24 mouse cellular contexts compared by ENCODE assay signal in genomic region chr7:101373082-101373481, GRCm38 (mm10). TPM values are rescaled to one million over a fixed set of nuclear protein-coding genes. Genes with fewer than 3 reads are reported as not detected.
DNase-seq lines count a peak whose midpoint lies in the region; ATAC-seq lines count a peak whose summit lies in the region.
"Had no signal": no experiment of that assay in that cellular context is flagged by ENCODE, and none has a peak within 500 bp of the region (broad histone marks: within the 10 kb centered on the region; RNA-seq: fewer than 3 reads in every experiment).

No protein-coding gene starts in this region.

- no peak overlapping the region for H3K4me2 ChIP-seq in hindbrain, embryonic 12.5 days (replicated peaks)
- no peak overlapping the region for H3K4me2 ChIP-seq in midbrain, embryonic 13.5 days (replicated peaks)
- H3K4me2 ChIP-seq in midbrain, embryonic 16.5 days (ENCODE audit: low read length), result no peak overlapping the region
- H3K4me2 ChIP-seq: heart, embryonic 12.5 days had no signal

- DNase-seq in hindbrain, embryonic 10.5 days (ENCODE audit: low spot score), result no peak
- DNase-seq in midbrain, embryonic 10.5 days (ENCODE audit: low spot score), result no peak
- no peak for DNase-seq in embryonic facial prominence, embryonic 10.5 days (ENCODE audit: low spot score)
- DNase-seq in layer of hippocampus, adult 11-12 months (ENCODE audit: low spot score), result no peak
- no peak for DNase-seq in layer of hippocampus, postnatal 10 days (ENCODE audit: low spot score in 2 of 2)
- DNase-seq: adrenal gland, postnatal 25 days; cerebellum, postnatal 10 days; embryo, embryonic 11 days; gastrocnemius, adult 2 months; heart, postnatal 14 days; kidney, adult 9 months; kidney, postnatal 36 days; layer of hippocampus, adult 9-11 months; liver, postnatal 0 days; lung, postnatal 10 days had no signal

- H3K4me1 ChIP-seq in hindbrain, embryonic 10.5 days (replicated peaks), result peaks cover 12% of the 10 kb centered on the region
- H3K4me1 ChIP-seq in hindbrain, embryonic 12.5 days, result peaks cover 5% of the 10 kb centered on the region
- peaks cover 11% of the 10 kb centered on the region for H3K4me1 ChIP-seq in midbrain, embryonic 13.5 days (replicated peaks)
- H3K4me1 ChIP-seq in midbrain, embryonic 10.5 days, result peaks cover 5% of the 10 kb centered on the region
- peaks cover 16% of the 10 kb centered on the region for H3K4me1 ChIP-seq in embryonic facial prominence, embryonic 10.5 days
- peaks cover 2% of the 10 kb centered on the region; the same call in 1 of the 2 replicates for H3K4me1 ChIP-seq in midbrain, embryonic 16.5 days (ENCODE audit: control insufficient read depth, insufficient read depth, low read length)

- WGBS in hindbrain, embryonic 10.5 days, result 86% methylated on average over 26 of the region's 26 CpGs
- 81% methylated on average over 26 of the region's 26 CpGs for WGBS in hindbrain, embryonic 12.5 days
- 89% methylated on average over 26 of the region's 26 CpGs for WGBS in midbrain, embryonic 13.5 days
- WGBS in midbrain, embryonic 10.5 days, result 84% methylated on average over 26 of the region's 26 CpGs
- WGBS in embryonic facial prominence, embryonic 10.5 days, result 87% methylated on average over 26 of the region's 26 CpGs
- WGBS in midbrain, embryonic 16.5 days, result 84% methylated on average over 23 of the region's 26 CpGs

- no peaks in the 10 kb centered on the region for H3K36me3 ChIP-seq in hindbrain, embryonic 10.5 days
- H3K36me3 ChIP-seq in hindbrain, embryonic 12.5 days, result no peaks in the 10 kb centered on the region
- no peaks in the 10 kb centered on the region for H3K36me3 ChIP-seq in midbrain, embryonic 13.5 days
- H3K36me3 ChIP-seq in midbrain, embryonic 10.5 days, result no peaks in the 10 kb centered on the region
- no peaks in the 10 kb centered on the region for H3K36me3 ChIP-seq in embryonic facial prominence, embryonic 10.5 days (replicated peaks)
- H3K36me3 ChIP-seq in midbrain, embryonic 16.5 days (ENCODE audit: control insufficient read depth, insufficient read depth, low read length), result no peaks in the 10 kb centered on the region
- H3K36me3 ChIP-seq: forebrain, embryonic 10.5 days; heart, embryonic 12.5 days had no signal

- H3K27me3 ChIP-seq in hindbrain, embryonic 10.5 days (ENCODE audit: insufficient read depth, poor library complexity, severe bottlenecking), result peaks cover 5% of the 10 kb centered on the region; the same call in 1 of the 2 replicates
- no peaks in the 10 kb centered on the region for H3K27me3 ChIP-seq in hindbrain, embryonic 12.5 days
- H3K27me3 ChIP-seq in midbrain, embryonic 13.5 days, result no peaks in the 10 kb centered on the region
- no peaks in the 10 kb centered on the region for H3K27me3 ChIP-seq in midbrain, embryonic 10.5 days (ENCODE audit: low read depth, poor library complexity, severe bottlenecking)
- H3K27me3 ChIP-seq in embryonic facial prominence, embryonic 10.5 days (replicated peaks; ENCODE audit: low read depth, poor library complexity, severe bottlenecking), result no peaks in the 10 kb centered on the region
- no peaks in the 10 kb centered on the region for H3K27me3 ChIP-seq in midbrain, embryonic 16.5 days (ENCODE audit: control insufficient read depth, insufficient read depth, low read depth, low read length)

- H3K27ac ChIP-seq in hindbrain, embryonic 10.5 days, result 0 out of 2 replicates have a peak overlapping the region, but pooled peaks have one; percentile 29
- H3K27ac ChIP-seq in hindbrain, embryonic 12.5 days, result no peak overlapping the region
- no peak overlapping the region for H3K27ac ChIP-seq in midbrain, embryonic 13.5 days
- H3K27ac ChIP-seq in midbrain, embryonic 10.5 days (replicated peaks), result no peak overlapping the region
- 0 out of 2 replicates have a peak overlapping the region, but pooled peaks have one; percentile 5 for H3K27ac ChIP-seq in embryonic facial prominence, embryonic 10.5 days (replicated peaks)
- H3K27ac ChIP-seq in midbrain, embryonic 16.5 days (ENCODE audit: low read length), result no peak overlapping the region
- H3K27ac ChIP-seq: gastrocnemius, adult 2 months; stomach, postnatal 0 days had no signal

- H3K4me3 ChIP-seq in hindbrain, embryonic 10.5 days, result no peak overlapping the region
- H3K4me3 ChIP-seq in hindbrain, embryonic 12.5 days, result no peak overlapping the region
- no peak overlapping the region for H3K4me3 ChIP-seq in midbrain, embryonic 13.5 days (replicated peaks)
- no peak overlapping the region for H3K4me3 ChIP-seq in midbrain, embryonic 10.5 days
- H3K4me3 ChIP-seq in embryonic facial prominence, embryonic 10.5 days, result no peak overlapping the region
- H3K4me3 ChIP-seq in midbrain, embryonic 16.5 days (ENCODE audit: low read depth, low read length), result no peak overlapping the region
- H3K4me3 ChIP-seq: forebrain, embryonic 10.5 days; gastrocnemius, adult 2 months; heart, embryonic 12.5 days had no signal

- H3K9ac ChIP-seq in hindbrain, embryonic 12.5 days, result no peak overlapping the region
- no peak overlapping the region for H3K9ac ChIP-seq in midbrain, embryonic 13.5 days (replicated peaks)
- no peak overlapping the region for H3K9ac ChIP-seq in midbrain, embryonic 16.5 days (ENCODE audit: low read depth, low read length)
- H3K9ac ChIP-seq: heart, embryonic 12.5 days; liver, postnatal 0 days had no signal

- H3K9me3 ChIP-seq in hindbrain, embryonic 10.5 days, result no peaks in the 10 kb centered on the region
- no peaks in the 10 kb centered on the region for H3K9me3 ChIP-seq in hindbrain, embryonic 12.5 days (replicated peaks)
- no peaks in the 10 kb centered on the region for H3K9me3 ChIP-seq in midbrain, embryonic 13.5 days
- H3K9me3 ChIP-seq in midbrain, embryonic 10.5 days (replicated peaks), result no peaks in the 10 kb centered on the region
- H3K9me3 ChIP-seq in embryonic facial prominence, embryonic 10.5 days, result no peaks in the 10 kb centered on the region
- H3K9me3 ChIP-seq in midbrain, embryonic 16.5 days (replicated peaks; ENCODE audit: control insufficient read depth, low read length, poor library complexity, severe bottlenecking), result no peaks in the 10 kb centered on the region
- H3K9me3 ChIP-seq: forebrain, embryonic 10.5 days had no signal

- no peak for ATAC-seq in hindbrain, embryonic 12.5 days (ENCODE audit: low FRiP score)
- peak; percentile 29; the same call in 1 of the 2 replicates for ATAC-seq in midbrain, embryonic 13.5 days
- ATAC-seq in midbrain, embryonic 16.5 days, result peak; percentile 52; the same call in 1 of the 2 replicates
- ATAC-seq: liver, postnatal 0 days had no signal

RNA-seq across cellular contexts. Expression of gene Arap1, which starts 25.2 kb away (rescaled TPM):
- 14.7 and 19.2 TPM in 2 replicates for polyA plus RNA-seq in hindbrain, embryonic 10.5 days (2016; fragmentation: Nextera tagmentation; extraction: Ambion mirVana)
- 17.2 and 26.9 TPM in 2 replicates for polyA plus RNA-seq in hindbrain, embryonic 12.5 days (2016; fragmentation: Nextera tagmentation; extraction: Ambion mirVana)
- 6.2 and 7.8 TPM in 2 replicates for polyA plus RNA-seq in midbrain, embryonic 13.5 days (2015; fragmentation: Nextera tagmentation; extraction: Ambion mirVana)
- polyA plus RNA-seq in midbrain, embryonic 10.5 days (2016; fragmentation: Nextera tagmentation; extraction: Ambion mirVana), result 13.6 and 16.3 TPM in 2 replicates
- 15.4 and 17.4 TPM in 2 replicates for polyA plus RNA-seq in embryonic facial prominence, embryonic 10.5 days (2016; fragmentation: Nextera tagmentation; extraction: Ambion mirVana)
- 8.8 and 11.4 TPM in 2 replicates for polyA plus RNA-seq in midbrain, embryonic 16.5 days (2015; fragmentation: Nextera tagmentation; extraction: Ambion mirVana)
- total RNA-seq in layer of hippocampus, postnatal 10 days (2021), result 10 to 100 TPM; 19.1 to 24.0 TPM

RNA-seq across cellular contexts. Expression of gene Gm45837, which starts 37.6 kb away (rescaled TPM):
- polyA plus RNA-seq in hindbrain, embryonic 10.5 days (2016; fragmentation: Nextera tagmentation; extraction: Ambion mirVana), result 0.82 and 1.3 TPM in 2 replicates
- not detected in 2 replicates for polyA plus RNA-seq in hindbrain, embryonic 12.5 days (2016; fragmentation: Nextera tagmentation; extraction: Ambion mirVana)
- polyA plus RNA-seq in midbrain, embryonic 13.5 days (2015; fragmentation: Nextera tagmentation; extraction: Ambion mirVana), result not detected in 2 replicates
- polyA plus RNA-seq in midbrain, embryonic 10.5 days (2016; fragmentation: Nextera tagmentation; extraction: Ambion mirVana), result 3.0 TPM in 1 of 2 replicates, not detected in the other
- not detected in 2 replicates for polyA plus RNA-seq in embryonic facial prominence, embryonic 10.5 days (2016; fragmentation: Nextera tagmentation; extraction: Ambion mirVana)
- polyA plus RNA-seq in midbrain, embryonic 16.5 days (2015; fragmentation: Nextera tagmentation; extraction: Ambion mirVana), result 0.65 and 0.69 TPM in 2 replicates
- 1 to 10 TPM in 1 of 2 experiments, not detected in 1; 1.7 TPM for total RNA-seq in layer of hippocampus, postnatal 10 days (2021)
- total RNA-seq: gastrocnemius, adult 2 months; heart, postnatal 14 days; MEL had no signal
- polyA plus RNA-seq: forebrain, embryonic 10.5 days; liver, postnatal 0 days; thymus, postnatal 0 days; urinary bladder, adult 2 months had no signal

RNA-seq across cellular contexts. Expression of gene Pde2a, which starts 48.4 kb away (rescaled TPM):
- polyA plus RNA-seq in hindbrain, embryonic 10.5 days (2016; fragmentation: Nextera tagmentation; extraction: Ambion mirVana), result 18.3 and 30.3 TPM in 2 replicates
- 26.9 and 27.4 TPM in 2 replicates for polyA plus RNA-seq in hindbrain, embryonic 12.5 days (2016; fragmentation: Nextera tagmentation; extraction: Ambion mirVana)
- 16.6 and 18.9 TPM in 2 replicates for polyA plus RNA-seq in midbrain, embryonic 13.5 days (2015; fragmentation: Nextera tagmentation; extraction: Ambion mirVana)
- 11.9 and 13.4 TPM in 2 replicates for polyA plus RNA-seq in midbrain, embryonic 10.5 days (2016; fragmentation: Nextera tagmentation; extraction: Ambion mirVana)
- 21.7 and 22.5 TPM in 2 replicates for polyA plus RNA-seq in embryonic facial prominence, embryonic 10.5 days (2016; fragmentation: Nextera tagmentation; extraction: Ambion mirVana)
- polyA plus RNA-seq in midbrain, embryonic 16.5 days (2015; fragmentation: Nextera tagmentation; extraction: Ambion mirVana), result 31.6 and 35.5 TPM in 2 replicates
- 100 to 1,000 TPM; 197 to 215 TPM for total RNA-seq in layer of hippocampus, postnatal 10 days (2021)

RNA-seq across cellular contexts. Expression of gene Stard10, which starts 56.2 kb away (rescaled TPM):
- polyA plus RNA-seq in hindbrain, embryonic 10.5 days (2016; fragmentation: Nextera tagmentation; extraction: Ambion mirVana), result 9.8 and 10.4 TPM in 2 replicates
- polyA plus RNA-seq in hindbrain, embryonic 12.5 days (2016; fragmentation: Nextera tagmentation; extraction: Ambion mirVana), result 10.6 and 11.5 TPM in 2 replicates
- 4.4 and 6.8 TPM in 2 replicates for polyA plus RNA-seq in midbrain, embryonic 13.5 days (2015; fragmentation: Nextera tagmentation; extraction: Ambion mirVana)
- 5.0 and 7.3 TPM in 2 replicates for polyA plus RNA-seq in midbrain, embryonic 10.5 days (2016; fragmentation: Nextera tagmentation; extraction: Ambion mirVana)
- 12.3 and 15.4 TPM in 2 replicates for polyA plus RNA-seq in embryonic facial prominence, embryonic 10.5 days (2016; fragmentation: Nextera tagmentation; extraction: Ambion mirVana)
- 6.7 and 8.3 TPM in 2 replicates for polyA plus RNA-seq in midbrain, embryonic 16.5 days (2015; fragmentation: Nextera tagmentation; extraction: Ambion mirVana)
- 10 to 100 TPM; 13.3 to 15.7 TPM for total RNA-seq in layer of hippocampus, postnatal 10 days (2021)

Comparison
In these comparisons a context has a peak if more than half of its experiments do, and no peak if none do; other contexts are left out.
1. H3K27ac ChIP-seq: peak in hindbrain, embryonic 10.5 days (single experiment) and embryonic facial prominence, embryonic 10.5 days (single experiment); none in hindbrain, embryonic 12.5 days (single experiment), midbrain, embryonic 13.5 days (single experiment), midbrain, embryonic 10.5 days (single experiment) and midbrain, embryonic 16.5 days (single experiment).